Mouse (Mus musculus): ENCODE data around the gene Prkcb. TPM values are rescaled to one million over a fixed set of nuclear protein-coding genes. Genes with fewer than 3 reads are reported as not detected.

Prkcb gene
- polyA plus RNA-seq, 1 experiment from 2014 or later: 3.3 TPM

- no peak overlapping the region for H3K9ac ChIP-seq
- no peaks in the 10 kb centered on the region for H3K27me3 ChIP-seq
- no peaks in the 10 kb centered on the region for H3K4me1 ChIP-seq (replicated peaks)
- 69% methylated on average over 9 of the region's 9 CpGs for WGBS
- H3K4me3 ChIP-seq: no peak overlapping the region
- no peak overlapping the region for H3K4me2 ChIP-seq
- H3K27ac ChIP-seq: no peak overlapping the region
- no peaks in the 10 kb centered on the region for H3K36me3 ChIP-seq
- ATAC-seq (replicated peaks; ENCODE audit: insufficient number of reproducible peaks, insufficient read depth, low FRiP score, low read depth): no peak
- H3K9me3 ChIP-seq (replicated peaks): no peaks in the 10 kb centered on the region
Measured at GRCm38 (mm10) chr7:122499743-122500597, 211.4 kb downstream of the Prkcb start.

GRCm38 (mm10) chr7:122506467-122506866 is 217.9 kb downstream of the Prkcb start:
- Histone ChIP-seq H3K4me1 (replicated peaks) (no peaks in the 10 kb centered on the region; the same call in 1 of the 2 replicates), H3K36me3 (no peaks in the 10 kb centered on the region), H3K27ac (no peak overlapping the region), H3K4me2 (no peak overlapping the region), H3K9me3 (replicated peaks) (no peaks in the 10 kb centered on the region), H3K27me3 (no peaks in the 10 kb centered on the region; the same call in 1 of the 2 replicates), H3K4me3 (no peak overlapping the region), H3K9ac (no peak overlapping the region)
- WGBS: 81% methylated on average over 2 of the region's 2 CpGs
- no peak for ATAC-seq (replicated peaks; ENCODE audit: insufficient number of reproducible peaks, insufficient read depth, low FRiP score, low read depth)

- Histone ChIP-seq H3K27ac (no peak overlapping the region), H3K27me3 (no peaks in the 10 kb centered on the region; the same call in 1 of the 2 replicates), H3K9ac (no peak overlapping the region), H3K36me3 (no peaks in the 10 kb centered on the region), H3K4me2 (no peak overlapping the region), H3K9me3 (replicated peaks) (no peaks in the 10 kb centered on the region), H3K4me1 (replicated peaks) (no peaks in the 10 kb centered on the region; the same call in 1 of the 2 replicates), H3K4me3 (no peak overlapping the region)
- ATAC-seq (replicated peaks; ENCODE audit: insufficient number of reproducible peaks, insufficient read depth, low FRiP score, low read depth): peak; percentile 35; the same call in 1 of the 2 replicates
- 11% methylated on average over 7 of the region's 7 CpGs for WGBS
Measured at GRCm38 (mm10) chr7:122509903-122510302, 221.4 kb downstream of the Prkcb start.

GRCm38 (mm10) chr7:122512430-122512966 is 223.9 kb downstream of the Prkcb start:
- WGBS: 64% methylated on average over 13 of the region's 13 CpGs
- Histone ChIP-seq H3K9me3 (replicated peaks) (no peaks in the 10 kb centered on the region), H3K4me2 (no peak overlapping the region), H3K27ac (no peak overlapping the region), H3K4me1 (replicated peaks) (no peaks in the 10 kb centered on the region; the same call in 1 of the 2 replicates), H3K4me3 (no peak overlapping the region), H3K27me3 (no peaks in the 10 kb centered on the region; the same call in 1 of the 2 replicates), H3K36me3 (no peaks in the 10 kb centered on the region), H3K9ac (no peak overlapping the region)
- ATAC-seq (replicated peaks; ENCODE audit: insufficient number of reproducible peaks, insufficient read depth, low FRiP score, low read depth): no peak

- no peak overlapping the region for H3K4me2 ChIP-seq
- no peaks in the 10 kb centered on the region for H3K36me3 ChIP-seq
- no peaks in the 10 kb centered on the region for H3K27me3 ChIP-seq
- 57% methylated on average over 7 of the region's 7 CpGs for WGBS
- H3K27ac ChIP-seq: no peak overlapping the region
- ATAC-seq (replicated peaks; ENCODE audit: insufficient number of reproducible peaks, insufficient read depth, low FRiP score, low read depth): no peak
- H3K9me3 ChIP-seq (replicated peaks): no peaks in the 10 kb centered on the region
- H3K9ac ChIP-seq: no peak overlapping the region
- H3K4me3 ChIP-seq: no peak overlapping the region
- H3K4me1 ChIP-seq (replicated peaks): no peaks in the 10 kb centered on the region
Measured at GRCm38 (mm10) chr7:122520850-122521638, 232.5 kb downstream of the Prkcb start.

- H3K4me3 ChIP-seq: no peak overlapping the region
- H3K36me3 ChIP-seq: no peaks in the 10 kb centered on the region
- H3K27ac ChIP-seq: no peak overlapping the region
- no peaks in the 10 kb centered on the region for H3K9me3 ChIP-seq (replicated peaks)
- ATAC-seq (replicated peaks; ENCODE audit: insufficient number of reproducible peaks, insufficient read depth, low FRiP score, low read depth): no peak
- 86% methylated on average over 11 of the region's 11 CpGs for WGBS
- H3K9ac ChIP-seq: no peak overlapping the region
- no peaks in the 10 kb centered on the region for H3K4me1 ChIP-seq (replicated peaks)
- no peaks in the 10 kb centered on the region for H3K27me3 ChIP-seq
- no peak overlapping the region for H3K4me2 ChIP-seq
Measured at GRCm38 (mm10) chr7:122528201-122528600, 239.7 kb downstream of the Prkcb start.

- no peak overlapping the region for H3K27ac ChIP-seq
- no peak for ATAC-seq (replicated peaks; ENCODE audit: insufficient number of reproducible peaks, insufficient read depth, low FRiP score, low read depth)
Measured at GRCm38 (mm10) chr7:122528646-122529045, 240.1 kb downstream of the Prkcb start.

GRCm38 (mm10) chr7:122533566-122534360 is 245.2 kb downstream of the Prkcb start:
- Histone ChIP-seq H3K36me3 (no peaks in the 10 kb centered on the region), H3K4me2 (no peak overlapping the region), H3K27me3 (no peaks in the 10 kb centered on the region), H3K4me3 (no peak overlapping the region), H3K27ac (no peak overlapping the region), H3K4me1 (replicated peaks) (no peaks in the 10 kb centered on the region), H3K9ac (no peak overlapping the region), H3K9me3 (replicated peaks) (no peaks in the 10 kb centered on the region)
- no peak for ATAC-seq (replicated peaks; ENCODE audit: insufficient number of reproducible peaks, insufficient read depth, low FRiP score, low read depth)
- WGBS: 83% methylated on average over 9 of the region's 9 CpGs

More at GRCm38 (mm10) chr7:122528646-122529045, 240.1 kb downstream of the Prkcb start:
- Histone ChIP-seq H3K9ac (no peak overlapping the region), H3K4me2 (no peak overlapping the region), H3K4me3 (no peak overlapping the region), H3K27me3 (no peaks in the 10 kb centered on the region), H3K4me1 (replicated peaks) (no peaks in the 10 kb centered on the region), H3K36me3 (no peaks in the 10 kb centered on the region), H3K9me3 (replicated peaks) (no peaks in the 10 kb centered on the region)
- 86% methylated on average over 5 of the region's 5 CpGs for WGBS

- ATAC-seq (replicated peaks; ENCODE audit: insufficient number of reproducible peaks, insufficient read depth, low FRiP score, low read depth): no peak
- no peak overlapping the region for H3K4me2 ChIP-seq
- H3K9me3 ChIP-seq (replicated peaks): no peaks in the 10 kb centered on the region
- no peak overlapping the region for H3K9ac ChIP-seq
- no peaks in the 10 kb centered on the region for H3K36me3 ChIP-seq
- 70% methylated on average over 3 of the region's 3 CpGs for WGBS
- no peaks in the 10 kb centered on the region for H3K27me3 ChIP-seq
- no peaks in the 10 kb centered on the region for H3K4me1 ChIP-seq (replicated peaks)
- H3K27ac ChIP-seq: no peak overlapping the region
- no peak overlapping the region for H3K4me3 ChIP-seq
Measured at GRCm38 (mm10) chr7:122544616-122545015, 256.1 kb downstream of the Prkcb start.

- Histone ChIP-seq H3K36me3 (no peaks in the 10 kb centered on the region), H3K4me3 (no peak overlapping the region), H3K4me1 (replicated peaks) (no peaks in the 10 kb centered on the region; the same call in 1 of the 2 replicates), H3K9ac (no peak overlapping the region), H3K27ac (no peak overlapping the region), H3K9me3 (replicated peaks) (no peaks in the 10 kb centered on the region), H3K4me2 (no peak overlapping the region), H3K27me3 (no peaks in the 10 kb centered on the region)
- WGBS: 52% methylated on average over 6 of the region's 6 CpGs
- ATAC-seq (replicated peaks; ENCODE audit: insufficient number of reproducible peaks, insufficient read depth, low FRiP score, low read depth): no peak
Measured at GRCm38 (mm10) chr7:122556575-122557140, 268.1 kb downstream of the Prkcb start.
